1 mouse cellular context compared by ENCODE assay signal in the genomic region with DNA sequence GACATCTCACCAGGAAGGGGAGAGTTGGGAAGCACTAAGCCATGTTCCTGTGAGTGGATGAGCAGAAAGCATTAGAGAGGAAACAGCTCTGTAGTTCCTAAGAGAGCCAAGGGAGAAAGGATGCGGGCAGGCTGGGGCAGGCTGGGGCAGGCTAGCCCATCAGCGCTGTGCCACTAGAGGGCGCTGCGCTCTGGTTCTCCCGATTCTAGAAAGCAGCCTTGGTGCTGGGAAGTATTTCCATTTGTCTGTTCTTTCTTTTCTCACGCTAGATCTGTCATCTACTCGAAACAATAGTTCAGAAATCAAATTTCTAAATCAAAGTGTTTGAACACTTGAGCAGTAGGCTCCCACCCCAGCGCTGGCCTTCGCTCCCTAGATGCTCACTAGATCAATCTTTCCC.
A peak's percentile ranks its signal among the peaks of the same experiment; 100 is the strongest.
TF ChIP-seq lines count a peak whose summit lies in the region.

No protein-coding gene starts in this region.

TF ChIP-seq in MEL, 35 proteins besides CTCF, POLR2A, EP300 and RAD21 (continued from another document):
- 0 out of 2 replicates have a peak, but pooled peaks have one; percentile 9 for TF ChIP-seq GATA1 (IDR thresholded peaks at IDR 0.05; ENCODE audit: low read depth, low read length)
- TF ChIP-seq ELF1 (IDR thresholded peaks at IDR 0.05; ENCODE audit: low read depth, low read length) = no peak
- no peak for TF ChIP-seq TBP (IDR thresholded peaks at IDR 0.05; ENCODE audit: low read depth, low read length)
